Mouse (Mus musculus) olfactory bulb, adult 2 months (tissue): Measurements from ENCODE around the gene Iqcj.

Source experiments
- CTCF ChIP-seq: fragments of 200-500 bp; IDR thresholded peaks from 2 replicates; pipeline ENCODE4 v1.5.1; 2012; ENCODE audit warnings: low read depth, mild to moderate bottlenecking, low read length, moderate library complexity; ENCODE audit not compliant: insufficient read depth
- POLR2A ChIP-seq: fragments of 200-500 bp; IDR thresholded peaks from 2 replicates; pipeline ENCODE4 v1.6.1; 2012; ENCODE audit warnings: mild to moderate bottlenecking, low read depth, low read length, moderate library complexity; ENCODE audit not compliant: insufficient read depth

- TF ChIP-seq POLR2A (no peak), CTCF (no peak)
These were observed 68.7 kb downstream of the Iqcj start for GRCm38 (mm10) chr3:67960727-67961126.
